Mouse (Mus musculus) forebrain, embryonic 16.5 days (tissue): ENCODE results near the gene Muc20. TPM values are rescaled to one million over a fixed set of nuclear protein-coding genes. Genes with fewer than 3 reads are reported as not detected.

Source experiments
- ATAC-seq: fragments of 200-750 bp; cut with Nextera tagmentation; 2 replicates; pipeline ENCODE4 v1.8.0; 2017; ENCODE audit warnings: mild to moderate bottlenecking, moderate library complexity
- H3K27ac ChIP-seq: fragments of 300-500 bp; sonication (generic); 2 replicates; pipeline ENCODE4 v1.5.1; 2014; ENCODE audit warnings: low read length, control low read depth
- H3K27me3 ChIP-seq: fragments of 300-500 bp; sonication (generic); replicated peaks from 2 replicates; pipeline ENCODE4 v1.6.1; 2014; ENCODE audit warnings: low read length; ENCODE audit not compliant: control insufficient read depth, insufficient read depth
- H3K36me3 ChIP-seq: fragments of 300-500 bp; sonication (generic); 2 replicates; pipeline ENCODE4 v1.6.1; 2014; ENCODE audit not compliant: control insufficient read depth, insufficient read depth
- H3K4me1 ChIP-seq: fragments of 300-500 bp; sonication (generic); replicated peaks from 2 replicates; pipeline ENCODE4 v1.6.1; 2014; ENCODE audit warnings: low read length; ENCODE audit not compliant: control insufficient read depth, insufficient read depth
- H3K4me2 ChIP-seq: fragments of 300-500 bp; sonication (generic); 2 replicates; pipeline ENCODE4 v1.6.1; 2014; ENCODE audit warnings: mild to moderate bottlenecking, low read length, control low read depth
- H3K4me3 ChIP-seq: fragments of 300-500 bp; sonication (generic); replicated peaks from 2 replicates; pipeline ENCODE4 v1.5.1; 2014; ENCODE audit warnings: mild to moderate bottlenecking, low read length, control low read depth
- H3K9ac ChIP-seq: fragments of 300-500 bp; sonication (generic); replicated peaks from 2 replicates; pipeline ENCODE4 v1.6.1; 2014; ENCODE audit warnings: low read depth, low read length, control low read depth
- H3K9me3 ChIP-seq: fragments of 300-500 bp; sonication (generic); 2 replicates; pipeline ENCODE4 v1.6.1; 2016; ENCODE audit warnings: low read length; ENCODE audit not compliant: control insufficient read depth
- WGBS: fragments of 180-500 bp; shearing (Covaris S2); extraction: QIAGEN DNeasy Blood & Tissue Kit; methylation state at CpG from one replicate; pipeline ENCODE4 v1.1.7; 2014; 5-methylcytosine and 5-hydroxymethylcytosine counted together
- polyA plus RNA-seq: library from polyadenylated mRNA; unstranded; fragments of >200 nt; fragmentation: Nextera tagmentation; extraction: Ambion mirVana; gene quantifications from 2 replicates; pipeline ENCODE4 v1.2.1, GENCODE M21; 2015

Muc20 gene
- polyA plus RNA-seq, 1 experiment from 2014 or later = not detected

DNA sequence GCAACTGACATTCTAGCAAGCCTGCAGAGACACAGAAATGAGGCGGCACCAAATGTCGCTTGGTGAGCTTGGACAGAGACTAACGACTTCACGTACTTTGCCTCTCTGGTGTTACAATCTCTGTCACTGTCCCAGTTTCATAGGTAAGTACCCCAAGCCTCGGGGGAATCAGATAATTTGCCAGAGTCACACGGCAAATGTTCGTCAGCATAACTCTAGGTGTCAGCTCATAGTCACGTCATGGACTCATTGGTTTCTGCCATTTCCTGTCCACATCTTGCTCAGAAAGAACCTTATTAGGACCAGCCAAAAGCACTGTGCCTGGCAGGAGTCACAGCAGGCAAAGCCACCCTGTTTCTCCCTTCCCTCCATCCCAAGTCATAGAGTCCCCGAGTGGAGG, 55.9 kb downstream of the Muc20 start:
- 85% methylated on average over 9 of the region's 9 CpGs for WGBS

DNA sequence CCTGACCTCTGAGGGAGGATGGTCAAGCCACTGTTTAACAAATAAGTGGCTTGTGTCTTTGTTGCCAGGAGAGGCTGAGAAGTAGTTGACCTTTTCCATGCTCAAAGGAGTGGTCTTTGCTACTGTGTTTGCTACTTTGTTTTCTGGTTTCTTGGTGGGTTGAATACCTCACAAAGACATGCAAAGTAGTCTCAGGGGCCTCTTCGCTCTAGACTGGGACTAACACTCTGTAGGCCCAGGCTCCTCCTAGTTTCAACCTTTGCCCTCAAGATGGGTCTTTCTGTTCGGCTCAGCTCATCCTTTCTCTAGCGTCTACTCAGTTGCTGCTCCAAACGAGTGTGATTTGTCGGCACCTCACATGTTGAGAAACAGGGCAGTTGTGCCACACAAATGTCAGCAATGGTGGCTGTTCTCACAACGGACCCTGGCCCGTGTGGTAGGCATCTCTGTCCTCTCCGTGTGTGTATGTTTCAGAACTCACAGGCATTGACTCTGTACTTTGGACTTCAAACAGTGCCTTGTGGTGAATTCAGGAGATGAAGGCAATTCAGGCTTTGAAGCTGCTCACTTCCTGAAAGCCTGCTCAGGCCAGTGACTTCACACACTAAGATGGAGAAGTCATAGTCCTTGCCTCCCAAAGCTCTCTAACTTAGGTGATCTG, 57.1 kb downstream of the Muc20 start:
- H3K9ac ChIP-seq = no peak overlapping the region
- no peak for ATAC-seq

More for the DNA sequence above, 55.9 kb downstream of the Muc20 start:
- H3K27ac ChIP-seq = no peak overlapping the region
- H3K9ac ChIP-seq = no peak overlapping the region
- no peaks in the 10 kb centered on the region for H3K36me3 ChIP-seq
- H3K4me3 ChIP-seq = no peak overlapping the region
- no peaks in the 10 kb centered on the region for H3K27me3 ChIP-seq
- no peak overlapping the region for H3K4me2 ChIP-seq
- no peaks in the 10 kb centered on the region for H3K4me1 ChIP-seq
- ATAC-seq = no peak
- H3K9me3 ChIP-seq = no peaks in the 10 kb centered on the region

DNA sequence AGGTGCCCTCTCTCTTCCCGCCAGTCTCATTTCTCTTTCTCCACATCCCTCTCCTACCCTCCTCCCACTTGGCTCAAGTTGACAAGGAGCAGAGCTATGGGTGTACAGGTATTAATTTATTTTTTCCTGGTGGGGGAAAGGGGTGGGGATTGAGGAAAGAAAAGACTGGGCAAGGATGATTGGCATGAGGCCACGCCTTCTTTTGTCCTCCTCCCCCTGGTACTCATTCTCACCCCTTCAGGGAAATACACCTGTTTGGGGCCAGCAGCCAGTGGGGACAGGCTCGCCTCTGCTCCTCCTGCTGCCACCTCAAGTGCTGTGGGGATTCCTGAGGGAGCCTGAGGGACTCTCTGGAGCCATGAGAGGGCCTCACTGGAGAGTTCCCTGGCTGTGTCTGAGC, 61.2 kb downstream of the Muc20 start:
- no peak overlapping the region for H3K27ac ChIP-seq
- no peak overlapping the region for H3K9ac ChIP-seq
- H3K4me2 ChIP-seq = no peak overlapping the region
- no peak overlapping the region for H3K4me3 ChIP-seq
- H3K9me3 ChIP-seq = peaks cover 4% of the 10 kb centered on the region
- no peaks in the 10 kb centered on the region for H3K4me1 ChIP-seq
- no peaks in the 10 kb centered on the region for H3K27me3 ChIP-seq
- 47% methylated on average over 3 of the region's 3 CpGs for WGBS
- ATAC-seq = no peak
- no peaks in the 10 kb centered on the region for H3K36me3 ChIP-seq

More for the DNA sequence above, 57.1 kb downstream of the Muc20 start:
- Histone ChIP-seq H3K4me3 (no peak overlapping the region), H3K4me1 (no peaks in the 10 kb centered on the region), H3K9me3 (no peaks in the 10 kb centered on the region), H3K36me3 (no peaks in the 10 kb centered on the region), H3K27ac (no peak overlapping the region), H3K4me2 (no peak overlapping the region), H3K27me3 (no peaks in the 10 kb centered on the region)
- 81% methylated on average over 8 of the region's 8 CpGs for WGBS

DNA sequence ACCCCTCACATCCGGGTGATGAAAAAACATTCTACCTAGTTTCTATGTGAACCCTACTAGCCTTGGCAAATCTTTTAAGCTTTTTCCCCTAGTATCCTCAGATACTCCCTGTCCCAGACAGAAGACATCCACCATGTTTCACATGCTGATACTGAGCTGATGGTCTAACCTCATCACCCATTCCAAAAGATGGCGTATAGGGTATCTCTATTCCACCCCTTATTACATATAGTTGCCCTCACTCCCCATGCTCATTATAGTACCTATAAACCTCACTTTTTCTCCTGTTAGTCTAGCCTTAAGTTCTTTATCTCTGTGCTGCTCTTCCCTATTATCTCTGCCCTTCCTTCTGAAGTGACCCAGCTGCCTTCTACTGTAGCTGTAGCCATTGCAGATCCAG, 61.6 kb downstream of the Muc20 start, which contains the start of gene Muc4:
Gene Muc4 (plus strand): TSS at position 301 of the 400 bp plus-strand sequence.
- Histone ChIP-seq H3K4me1 (no peaks in the 10 kb centered on the region), H3K36me3 (no peaks in the 10 kb centered on the region), H3K9ac (no peak within 1 kb of the TSS), H3K27me3 (no peaks in the 10 kb centered on the region), H3K4me3 (no peak within 1 kb of the TSS), H3K9me3 (peaks cover 4% of the 10 kb centered on the region), H3K27ac (no peak within 1 kb of the TSS), H3K4me2 (no peak within 1 kb of the TSS)
- ATAC-seq = no peak
- 88% methylated on average over 2 of the region's 2 CpGs for WGBS

DNA sequence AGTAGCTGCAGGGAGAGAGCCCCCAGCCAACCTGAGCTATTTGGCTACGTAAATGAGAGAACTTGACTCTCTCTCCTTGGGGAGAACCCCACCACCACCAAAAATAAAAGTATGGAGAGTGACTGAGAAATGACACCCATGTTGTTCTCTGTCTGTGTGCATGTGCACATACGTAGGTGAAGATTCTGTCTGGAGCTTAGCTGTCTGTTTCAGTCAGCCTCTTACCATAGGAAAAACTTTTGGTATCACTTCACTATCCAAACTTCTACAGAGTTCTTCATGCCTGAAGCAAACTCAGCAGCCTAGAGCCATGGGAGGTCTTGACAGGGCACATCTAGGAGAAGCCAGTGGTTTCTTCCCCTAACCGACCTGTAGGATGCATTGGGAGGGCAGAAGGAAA, 64.0 kb downstream of the Muc20 start:
- Histone ChIP-seq H3K9me3 (peaks cover 4% of the 10 kb centered on the region), H3K4me3 (no peak overlapping the region)
- ATAC-seq = no peak

DNA sequence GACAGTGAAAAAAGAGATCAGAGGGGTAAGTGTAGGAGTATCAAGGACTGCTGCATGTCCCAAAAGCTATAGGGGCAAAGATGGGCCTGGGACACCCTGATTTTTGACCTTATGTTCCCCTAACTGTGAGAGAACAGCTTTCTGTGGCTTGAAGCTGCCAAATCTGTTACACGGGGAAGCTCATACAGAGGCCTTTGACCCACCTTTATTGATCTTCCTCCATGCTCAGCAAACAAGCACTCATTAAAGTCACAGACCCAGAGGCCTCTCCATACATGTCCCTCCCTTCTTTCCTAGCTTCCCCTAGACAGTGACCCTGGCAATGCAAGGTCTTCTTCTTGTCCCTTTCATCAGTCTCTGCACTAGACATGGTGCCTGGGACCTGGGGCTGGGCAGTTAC, 68.5 kb downstream of the Muc20 start:
- no peak overlapping the region for H3K9ac ChIP-seq
- ATAC-seq = no peak
- 84% methylated on average over 1 of the region's 1 CpGs for WGBS
- no peaks in the 10 kb centered on the region for H3K27me3 ChIP-seq
- H3K4me1 ChIP-seq = no peaks in the 10 kb centered on the region
- H3K4me2 ChIP-seq = no peak overlapping the region
- no peaks in the 10 kb centered on the region for H3K36me3 ChIP-seq
- H3K4me3 ChIP-seq = no peak overlapping the region
- H3K27ac ChIP-seq = no peak overlapping the region
- peaks cover 4% of the 10 kb centered on the region for H3K9me3 ChIP-seq

More for the DNA sequence above, 64.0 kb downstream of the Muc20 start:
- Histone ChIP-seq H3K36me3 (no peaks in the 10 kb centered on the region), H3K27ac (no peak overlapping the region), H3K27me3 (no peaks in the 10 kb centered on the region), H3K9ac (no peak overlapping the region), H3K4me2 (no peak overlapping the region), H3K4me1 (no peaks in the 10 kb centered on the region)
- 90% methylated on average over 3 of the region's 3 CpGs for WGBS

DNA sequence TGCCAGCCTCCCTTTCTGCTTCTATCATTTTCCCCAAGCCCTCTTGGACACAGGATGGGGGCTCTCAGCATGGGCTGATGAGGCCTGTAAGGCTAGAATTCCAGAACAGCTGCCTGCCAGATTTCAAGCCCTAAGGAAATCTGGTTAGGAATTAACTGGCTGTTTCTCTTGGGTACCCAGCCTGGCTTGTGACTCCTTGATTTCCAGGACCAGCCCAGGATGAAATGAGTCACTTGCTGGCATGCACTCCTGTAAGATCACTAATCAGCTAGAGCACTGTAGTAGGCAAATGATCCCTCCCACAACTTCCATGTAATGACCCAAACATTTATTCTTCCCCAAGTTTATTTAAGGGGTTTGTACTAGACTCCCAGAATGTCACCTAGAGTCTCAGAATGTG, 69.0 kb downstream of the Muc20 start:
- no peak for ATAC-seq
- no peak overlapping the region for H3K9ac ChIP-seq
- H3K27ac ChIP-seq = no peak overlapping the region
- no peaks in the 10 kb centered on the region for H3K36me3 ChIP-seq
- no peaks in the 10 kb centered on the region for H3K4me1 ChIP-seq
- H3K4me3 ChIP-seq = no peak overlapping the region
- H3K9me3 ChIP-seq = no peaks in the 10 kb centered on the region; the same call in 1 of the 2 replicates
- no peaks in the 10 kb centered on the region for H3K27me3 ChIP-seq
- no peak overlapping the region for H3K4me2 ChIP-seq

Other genes with a start within 250 kb of the Muc20 start
- gene Tfrc, start 188.5 kb downstream of the Muc20 start, polyA plus RNA-seq = 33.7 and 37.5 TPM in 2 replicates
- gene Tnk2, start 153.6 kb downstream of the Muc20 start, polyA plus RNA-seq = 15.0 and 21.9 TPM in 2 replicates
- gene Muc4, start 61.5 kb downstream of the Muc20 start, polyA plus RNA-seq = not detected in 2 replicates
- not detected in 2 replicates for gene Smbd1, start 13.0 kb upstream of the Muc20 start, polyA plus RNA-seq
- gene Fyttd1, start 80.1 kb upstream of the Muc20 start, polyA plus RNA-seq = 119 and 129 TPM in 2 replicates
- 38.6 and 40.4 TPM in 2 replicates for gene Rubcn, start 80.3 kb upstream of the Muc20 start, polyA plus RNA-seq
- 39.0 and 44.7 TPM in 2 replicates for gene Lrch3, start 116.7 kb upstream of the Muc20 start, polyA plus RNA-seq